Mouse (Mus musculus): Measurements from ENCODE around the gene Carmil2.

- no peak for TF ChIP-seq CTCF (IDR thresholded peaks at IDR 0.05; ENCODE audit: borderline replicate concordance, control insufficient read depth, extremely low read depth, insufficient read depth, low read length, poor library complexity)
- TF ChIP-seq POLR2A (IDR thresholded peaks at IDR 0.05; ENCODE audit: control insufficient read depth, extremely low read depth, insufficient read depth, low read length, poor library complexity), result no peak
Measured at GRCm38 (mm10) chr8:105695080-105695780, 9.2 kb downstream of the Carmil2 start.
